Mouse (Mus musculus) mouse embryonic stem cell (cell line): ENCODE measurements around the gene Pikfyve.

Source experiments
- in situ Hi-C, 2 experiments: fragments of 300-500 bp; cut with MboI; formaldehyde crosslinking; loops; 1 replicate in 1 of 2; 3 replicates in 1 of 2; pipeline ENCODE4 v1.14.3; 2019 to 2020; ENCODE audit warnings: low sequenced_read_pairs in 2 of 2, low pct_unique_long_range_greater_than_20kb in 1 of 2, mixed read lengths in 1 of 2; ENCODE audit not compliant: unreplicated experiment in 1 of 2

The Pikfyve gene

GRCm38 (mm10) chr1:65186287-65187073 lies at the start of gene Pikfyve, which contains the start of gene Idh1:
Gene Pikfyve, plus strand, starts transcription at chr1:65186683.
Gene Idh1, minus strand, starts transcription at chr1:65186500.
- in situ Hi-C loops = loop anchor here (25.0 kb wide), 1 partner anchor 449 kb away; the partner anchor contains the start of gene Fzd5 (in 2 of the 2)

GRCm38 (mm10) chr1:65137560-65137959 lies 48.9 kb upstream of the Pikfyve start:
- in situ Hi-C loops = no loop called here

GRCm38 (mm10) chr1:65144783-65145182 lies 41.7 kb upstream of the Pikfyve start:
- in situ Hi-C loops = no loop called here

- in situ Hi-C loops = no loop called here
These were observed 39.9 kb upstream of the Pikfyve start for GRCm38 (mm10) chr1:65146601-65147000.

- in situ Hi-C loops = no loop called here
These were observed 39.2 kb upstream of the Pikfyve start for GRCm38 (mm10) chr1:65147326-65147725.

GRCm38 (mm10) chr1:65147971-65148370 lies 38.5 kb upstream of the Pikfyve start:
- in situ Hi-C loops = no loop called here

GRCm38 (mm10) chr1:65154814-65155213 lies 31.7 kb upstream of the Pikfyve start:
- in situ Hi-C loops = no loop called here

- in situ Hi-C loops = no loop called here
These were observed 30.4 kb upstream of the Pikfyve start for GRCm38 (mm10) chr1:65156111-65156510.

GRCm38 (mm10) chr1:65162210-65162609 lies 24.3 kb upstream of the Pikfyve start:
- in situ Hi-C loops = no loop called here

GRCm38 (mm10) chr1:65167496-65167895 lies 19.0 kb upstream of the Pikfyve start:
- in situ Hi-C loops = no loop called here

- in situ Hi-C loops = no loop called here
These were observed 16.9 kb upstream of the Pikfyve start for GRCm38 (mm10) chr1:65169536-65169935.

- in situ Hi-C loops = loop anchor here (10.0 kb wide), 1 partner anchor 125 kb away; no protein-coding TSS in a partner anchor
These were observed 16.5 kb upstream of the Pikfyve start for GRCm38 (mm10) chr1:65169947-65170346.

GRCm38 (mm10) chr1:65171579-65171978 lies 14.9 kb upstream of the Pikfyve start:
- in situ Hi-C loops = loop anchor here (10.0 kb wide), 1 partner anchor 127 kb away; no protein-coding TSS in a partner anchor

GRCm38 (mm10) chr1:65173716-65174115 lies 12.8 kb upstream of the Pikfyve start:
- in situ Hi-C loops = loop anchor here (10.0 kb wide), 1 partner anchor 129 kb away; no protein-coding TSS in a partner anchor

GRCm38 (mm10) chr1:65176171-65176570 lies 10.3 kb upstream of the Pikfyve start:
- in situ Hi-C loops = loop anchor here (5.0 to 25.0 kb wide), 3 partner anchors 64 to 439 kb away; partner anchors contain the start of gene Fzd5 (in 2 of the 2)

- in situ Hi-C loops = loop anchor here (5.0 to 25.0 kb wide), 3 partner anchors 65 to 440 kb away; partner anchors contain the start of gene Fzd5 (in 2 of the 2)
These were observed 9.6 kb upstream of the Pikfyve start for GRCm38 (mm10) chr1:65176912-65177311.

- in situ Hi-C loops = loop anchor here (5.0 to 25.0 kb wide), 3 partner anchors 65 to 440 kb away; partner anchors contain the start of gene Fzd5 (in 2 of the 2)
These were observed 9.0 kb upstream of the Pikfyve start for GRCm38 (mm10) chr1:65177452-65177851.

GRCm38 (mm10) chr1:65178126-65178901 lies 8.2 kb upstream of the Pikfyve start:
- in situ Hi-C loops = loop anchor here (5.0 to 25.0 kb wide), 3 partner anchors 66 to 441 kb away; partner anchors contain the start of gene Fzd5 (in 2 of the 2)
